Mouse (Mus musculus) kidney, postnatal 25 days (tissue): Measurements from ENCODE around the gene Csrp1.

Source experiments
- DNase-seq, 2 experiments: peaks; one replicate each; pipeline ENCODE4 v3.0.0; 2021; ENCODE audit warnings: mixed read lengths in 2 of 2

Gene Csrp1

DNA sequence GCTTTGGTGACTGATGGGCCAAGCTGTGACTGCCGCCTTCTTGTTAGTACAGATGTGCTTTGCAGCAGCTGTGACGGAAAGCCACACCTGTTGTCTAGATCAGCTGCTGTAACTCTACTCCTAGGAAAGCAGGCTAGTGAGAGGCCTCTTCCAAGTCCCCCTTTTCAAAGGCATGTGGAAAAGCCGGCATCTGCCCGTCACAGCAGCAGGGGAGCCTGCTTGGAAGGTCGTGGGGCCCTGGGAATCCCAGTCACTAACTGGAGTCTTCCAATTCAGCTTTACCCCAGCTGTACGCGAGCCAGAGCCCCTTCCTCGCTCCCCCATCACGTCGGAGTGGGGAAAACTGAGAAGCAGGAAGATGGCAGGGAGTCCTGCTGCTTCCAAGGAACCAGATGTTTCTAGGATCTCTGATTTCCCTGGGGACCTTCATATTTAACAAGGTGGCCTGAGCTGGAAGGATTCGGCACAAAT is 21.4 kb upstream of the Csrp1 start:
- no peak for DNase-seq

DNA sequence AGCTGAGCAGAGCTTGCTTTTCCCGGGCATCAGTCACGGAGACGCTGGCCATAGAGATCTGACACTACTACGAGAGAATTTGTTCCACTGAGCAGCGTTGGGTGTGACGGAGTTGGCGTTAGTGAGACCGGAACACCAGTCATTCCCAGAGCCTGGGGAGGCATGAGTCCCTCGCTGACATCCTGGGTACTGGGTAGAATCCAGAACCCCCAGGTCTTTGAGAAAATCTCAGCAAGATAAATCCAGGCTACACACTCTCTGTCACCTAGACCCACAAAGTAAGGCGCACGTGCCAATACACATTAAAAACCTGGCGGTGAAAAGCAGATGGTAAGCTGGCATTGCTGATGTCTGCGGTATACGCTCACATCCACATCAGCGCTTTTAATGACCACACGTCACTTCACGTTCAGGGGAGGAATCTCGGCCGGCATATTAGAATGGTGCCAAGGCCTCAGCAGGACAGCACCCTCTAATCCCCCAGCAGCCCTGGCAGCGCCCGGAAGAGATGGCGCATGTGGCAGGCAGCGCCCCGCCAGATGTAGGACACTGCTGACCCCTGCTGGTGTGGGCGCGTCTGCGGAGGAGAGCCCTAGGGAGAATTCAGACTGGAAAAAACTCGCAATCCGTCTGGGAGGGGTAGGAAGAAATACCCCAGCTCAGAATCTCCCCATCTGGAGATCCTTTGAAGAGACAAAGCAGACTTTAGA is 20.7 kb upstream of the Csrp1 start:
- DNase-seq = peak; percentile 79 to 83

DNA sequence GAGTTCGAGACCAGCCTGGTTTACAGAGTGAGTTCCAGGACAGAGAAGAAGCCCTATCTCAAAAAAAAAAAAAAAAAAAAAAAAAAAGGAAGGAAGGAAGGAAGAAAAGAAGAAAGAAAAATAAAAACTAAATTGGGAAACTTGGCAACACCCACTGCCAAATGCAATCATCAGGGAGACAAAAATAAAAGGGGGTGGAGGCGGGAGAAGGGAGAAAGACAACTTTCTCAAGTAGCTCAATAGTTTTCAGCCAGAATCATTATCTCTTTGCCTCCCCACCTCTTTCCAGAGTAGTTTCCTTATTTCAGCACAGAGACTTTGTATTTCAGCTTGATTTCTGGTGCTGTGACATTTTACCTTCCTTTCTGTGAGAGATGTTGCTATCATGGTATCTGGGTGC is 20.0 kb upstream of the Csrp1 start:
- no peak for DNase-seq

DNA sequence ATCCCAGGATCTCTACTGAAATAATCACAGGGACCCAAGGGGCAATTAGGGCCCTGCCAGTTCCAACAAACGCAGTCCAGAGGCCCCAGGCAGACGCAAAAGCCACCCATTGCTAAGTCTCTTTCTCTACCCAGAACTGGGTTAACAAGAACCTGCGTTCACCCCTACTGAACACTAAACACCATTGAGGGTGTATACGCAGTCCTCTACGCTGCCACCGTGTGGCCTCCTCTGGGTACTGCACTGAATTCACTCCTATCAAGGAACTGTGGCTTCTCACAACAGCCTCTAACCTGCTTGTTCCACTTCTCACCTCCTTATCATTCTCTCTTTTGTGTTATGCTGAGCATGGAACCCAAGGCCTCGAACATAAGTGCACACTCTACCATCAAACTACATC is 19.3 kb upstream of the Csrp1 start:
- DNase-seq = peak; percentile 81 to 90

DNA sequence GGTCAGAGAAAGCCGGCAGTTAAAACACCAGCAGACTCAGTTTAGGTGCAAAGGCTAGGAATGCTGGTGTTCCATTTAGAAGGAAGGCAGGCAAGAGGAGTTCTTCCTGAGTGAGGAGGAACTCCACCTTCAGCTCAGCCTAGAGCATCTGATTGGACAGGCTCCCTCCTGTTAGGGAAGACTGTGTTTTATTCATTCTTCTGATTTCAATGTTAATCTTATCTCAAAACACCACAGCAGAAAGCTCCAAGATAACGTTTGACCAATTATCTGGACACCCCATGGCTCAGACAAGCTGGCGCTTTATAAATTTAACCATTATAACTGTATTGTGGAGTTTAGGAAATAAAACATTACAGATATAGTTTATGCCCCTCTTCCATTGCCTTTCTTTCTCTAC is 18.5 kb upstream of the Csrp1 start:
- DNase-seq = no peak

DNA sequence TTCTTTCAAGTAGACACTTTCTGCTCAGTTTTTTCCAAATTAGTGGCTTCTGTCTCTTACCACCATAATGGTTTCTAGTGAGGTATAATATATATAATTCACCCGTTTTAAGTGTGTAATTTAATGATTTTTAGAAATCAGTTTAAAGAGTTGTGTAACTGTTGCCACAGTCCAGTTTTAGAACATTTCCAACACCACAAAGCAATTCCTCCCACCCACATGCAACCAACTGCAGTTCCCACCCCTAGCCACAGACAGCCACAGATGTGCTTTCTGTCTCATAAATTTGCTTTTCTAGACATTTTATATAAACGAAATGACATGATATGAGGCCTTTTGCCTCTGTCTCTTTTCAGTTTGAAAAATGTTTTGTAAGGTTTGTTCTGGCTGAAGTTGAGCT is 17.1 kb upstream of the Csrp1 start:
- DNase-seq = no peak

DNA sequence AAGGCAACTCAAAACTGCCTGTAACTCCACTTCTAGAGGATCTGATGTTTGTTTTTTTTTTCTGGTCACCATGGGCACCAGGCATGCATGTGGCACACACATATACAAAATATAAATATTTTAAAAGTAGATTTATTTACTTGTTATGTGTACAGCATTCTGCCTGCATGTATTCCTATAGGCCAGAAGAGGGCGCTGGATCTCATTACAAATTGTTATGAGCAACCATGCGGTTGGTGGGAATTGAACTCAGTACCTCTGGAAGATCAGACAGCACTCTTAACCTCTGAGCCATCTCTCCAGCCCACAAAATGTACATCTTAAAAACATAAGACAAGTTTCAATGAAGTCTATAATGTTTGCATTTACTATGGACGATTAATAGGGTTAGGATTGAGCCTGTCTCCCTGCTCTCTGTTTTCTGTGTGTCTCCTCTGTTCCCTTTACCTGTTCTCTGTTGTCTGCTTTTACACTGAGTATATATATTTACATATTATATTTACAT is 15.5 kb upstream of the Csrp1 start:
- DNase-seq = no peak

DNA sequence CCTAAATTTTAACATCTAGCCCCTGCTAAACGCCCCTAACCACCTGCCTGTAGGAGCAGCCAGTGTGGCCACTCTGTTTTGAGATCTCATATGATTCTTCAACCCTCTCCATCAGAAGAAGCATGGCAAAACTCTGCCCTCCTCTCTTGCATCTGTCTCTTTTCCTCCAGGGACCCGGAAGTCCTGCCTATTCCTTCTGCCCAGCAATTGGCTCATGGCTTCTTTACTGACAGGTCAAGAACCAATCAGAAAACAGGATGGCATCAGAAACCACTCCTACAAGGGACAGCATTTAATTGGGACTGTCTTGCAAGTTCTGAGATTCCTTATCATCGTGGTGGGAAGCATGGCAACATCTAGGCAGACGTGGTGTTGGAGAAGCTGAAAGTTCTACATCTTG is 11.5 kb upstream of the Csrp1 start:
- DNase-seq = no peak

DNA sequence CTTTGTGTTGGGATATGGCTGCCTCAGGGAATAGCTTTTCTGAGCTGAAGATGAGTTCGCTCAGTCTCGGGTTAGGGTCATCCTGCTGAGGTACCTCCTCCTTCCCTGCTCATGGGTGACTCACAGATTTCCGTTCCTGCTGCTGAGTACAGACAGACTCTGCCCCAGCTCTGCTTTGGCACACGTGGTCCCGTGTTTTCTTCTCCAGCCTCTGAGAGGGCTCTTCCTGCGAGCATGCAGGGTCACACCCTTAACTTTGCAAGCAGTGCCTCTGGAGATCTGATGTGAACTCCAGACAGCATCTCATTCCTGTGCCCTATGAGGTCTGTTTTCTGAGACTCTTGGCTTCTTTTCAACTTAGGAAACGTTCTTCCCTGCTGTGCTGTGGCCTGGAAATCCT is 8.7 kb upstream of the Csrp1 start:
- DNase-seq = peak in 1 of 2 experiments; percentile 61

DNA sequence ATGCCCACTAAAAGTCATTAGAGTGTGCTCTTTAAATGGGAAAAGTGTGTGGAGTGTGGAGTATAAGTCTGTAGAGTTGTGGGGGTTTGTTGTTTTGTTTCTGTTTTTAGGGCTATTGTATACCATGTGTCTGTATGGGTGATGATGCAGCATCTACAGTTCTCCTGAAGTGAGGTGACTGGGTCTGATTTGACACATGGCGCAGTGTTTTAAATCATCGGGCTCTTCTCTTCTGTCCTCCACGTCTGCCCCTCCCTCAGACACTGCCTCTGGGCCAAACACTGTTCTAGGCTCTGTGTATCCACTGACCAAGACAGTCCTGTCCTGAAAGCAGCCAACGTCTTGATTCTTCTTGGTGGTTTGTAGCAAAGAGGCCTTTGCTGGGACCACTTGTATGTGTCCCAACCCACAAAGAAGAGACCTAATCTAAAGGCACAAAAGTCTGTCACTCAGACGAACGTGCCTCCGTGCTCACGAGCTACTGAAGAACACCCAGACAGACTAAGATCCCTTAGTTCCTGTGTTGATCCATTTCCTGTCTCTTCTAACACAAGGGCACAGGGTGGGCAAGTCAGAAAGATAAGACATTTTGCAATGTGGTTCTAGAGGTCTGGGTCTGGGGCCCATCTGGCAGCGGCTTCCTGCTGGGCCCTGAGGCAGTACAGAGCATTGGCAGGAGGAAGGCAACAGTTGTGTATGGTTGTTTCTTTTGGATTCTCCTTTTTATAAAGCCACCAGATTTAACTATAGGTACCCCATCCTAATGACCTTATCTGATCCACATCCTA is 5.6 kb upstream of the Csrp1 start:
- DNase-seq = no peak

DNA sequence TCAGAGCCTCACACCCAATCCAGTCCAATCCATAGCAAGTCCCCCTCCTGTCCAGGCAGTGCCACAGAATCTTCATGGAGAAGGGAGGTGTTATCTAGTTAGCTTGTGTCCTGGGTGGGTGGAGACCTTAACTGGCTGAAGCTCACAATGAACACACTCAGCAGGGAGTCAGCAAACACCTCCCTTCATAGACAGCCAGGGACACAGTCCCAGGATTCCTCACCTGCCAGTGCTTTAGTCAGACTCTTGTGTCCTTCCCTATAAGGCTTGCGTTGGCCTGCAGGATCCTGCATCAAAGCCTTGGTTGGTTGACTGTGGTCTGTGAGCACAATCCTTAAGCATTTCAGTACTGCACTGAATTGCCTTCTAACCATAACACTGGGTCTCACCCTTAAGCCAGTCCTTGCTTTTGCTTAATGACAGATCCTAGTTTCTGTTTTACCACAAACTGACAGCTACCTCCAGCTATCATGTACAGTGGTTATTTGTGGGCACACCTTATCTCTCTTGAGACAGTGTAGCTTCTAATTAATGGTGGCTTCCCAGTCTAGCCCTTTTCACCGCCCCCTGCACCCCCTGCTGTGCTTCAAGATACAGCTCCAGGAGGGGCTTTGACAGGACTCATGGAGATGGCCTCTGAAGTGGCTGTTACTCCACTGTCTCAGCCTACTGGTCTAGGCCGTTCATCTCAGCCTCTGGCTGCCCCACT is 4.8 kb upstream of the Csrp1 start:
- no peak for DNase-seq

DNA sequence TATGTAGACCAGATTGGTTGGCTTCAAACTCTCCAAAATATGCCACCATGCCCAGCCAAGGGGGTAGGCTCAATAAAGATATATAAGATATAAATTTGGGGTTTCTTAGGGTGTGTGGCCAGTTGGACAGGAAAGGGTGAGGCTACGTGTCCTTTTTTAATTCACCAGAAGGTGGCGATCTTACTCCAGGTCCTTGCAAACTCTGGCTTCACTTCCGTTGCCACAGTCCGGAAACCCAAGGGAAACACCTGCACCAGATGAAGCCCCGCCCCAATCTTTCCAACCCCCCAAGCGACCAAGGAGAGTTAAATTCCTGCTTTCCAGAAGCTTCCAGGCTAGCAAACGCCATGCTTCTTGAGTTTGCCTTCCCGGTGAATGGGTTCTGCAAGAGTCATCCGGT is 375 bp upstream of the Csrp1 start:
- DNase-seq = peak; percentile 75 to 83

DNA sequence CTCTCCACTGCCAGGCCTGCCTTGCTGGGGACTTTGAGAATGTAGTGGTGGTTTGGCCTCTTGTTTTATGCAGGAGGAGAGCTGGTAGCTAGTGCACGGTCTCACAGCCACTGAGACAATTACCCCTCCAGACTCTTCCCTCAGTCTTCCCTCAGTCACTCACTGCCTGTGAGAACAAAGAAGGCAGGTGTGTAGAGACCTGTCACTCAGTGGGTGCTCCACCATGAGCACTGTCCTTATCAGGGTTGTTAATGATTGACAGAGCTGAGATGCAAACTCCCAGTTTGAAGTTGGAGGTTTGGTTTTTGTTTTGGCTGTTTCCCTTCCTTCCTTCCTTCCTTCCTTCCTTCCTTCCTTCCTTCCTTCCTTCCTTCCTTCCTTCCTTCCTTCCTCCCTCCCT is 3.2 kb downstream of the Csrp1 start:
- DNase-seq = no peak

DNA sequence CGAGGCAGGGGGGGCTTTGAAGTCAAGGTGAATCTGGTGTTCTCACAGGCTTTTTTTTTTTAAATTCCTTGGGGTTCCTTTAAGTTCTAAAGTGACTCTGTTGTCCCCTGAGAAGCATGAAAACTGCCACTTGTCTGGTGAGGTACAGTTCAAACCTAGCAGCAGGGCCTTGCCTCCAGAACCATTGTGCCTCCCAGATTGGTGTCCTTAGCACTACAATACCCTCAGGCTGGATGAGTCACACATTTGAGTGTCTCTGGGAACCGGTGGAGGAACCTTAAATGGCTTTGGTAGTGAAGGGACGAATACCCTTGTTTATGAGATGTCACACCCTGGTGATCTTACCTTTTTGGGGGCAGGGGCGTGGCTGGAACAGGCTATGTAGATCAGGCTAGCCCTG is 4.3 kb downstream of the Csrp1 start:
- DNase-seq = no peak

DNA sequence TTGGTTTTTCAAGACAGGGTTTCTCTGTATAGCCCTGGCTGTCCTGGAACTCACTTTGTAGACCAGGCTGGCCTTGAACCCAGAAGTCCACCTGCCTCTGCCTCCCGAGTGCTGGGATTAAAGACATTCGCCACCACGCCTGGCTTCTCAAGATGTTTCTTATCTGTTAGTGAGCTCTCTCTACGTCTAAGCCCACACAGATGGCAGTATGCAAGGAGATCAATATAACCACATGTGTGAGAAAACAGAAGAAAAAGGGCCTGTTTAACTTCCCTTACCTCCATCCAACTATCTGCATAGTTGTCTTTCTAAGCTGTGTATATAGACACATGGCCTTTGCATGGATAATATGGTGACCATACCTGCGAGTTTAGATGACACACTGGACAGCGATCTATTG is 5.5 kb downstream of the Csrp1 start:
- no peak for DNase-seq

DNA sequence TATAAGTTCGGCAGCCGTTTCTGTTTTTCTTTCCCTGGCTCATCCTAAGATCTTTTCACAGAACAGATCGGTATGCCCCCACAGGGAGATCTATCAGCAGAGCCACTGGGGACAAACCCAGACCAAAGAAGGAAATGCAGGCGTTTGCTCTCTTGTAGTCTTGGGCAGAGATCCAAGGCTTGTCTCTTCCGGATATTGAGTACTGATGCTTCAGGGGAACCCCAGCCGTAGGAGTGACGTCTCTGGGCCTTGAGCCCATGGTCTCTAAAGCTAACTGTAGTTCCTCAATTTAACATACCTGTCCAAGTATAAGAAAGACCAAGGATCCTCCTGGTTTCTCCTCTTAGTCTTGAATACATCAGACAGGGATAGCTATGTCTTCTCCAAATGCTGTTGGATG is 6.1 kb downstream of the Csrp1 start:
- DNase-seq = peak; percentile 64 to 69

DNA sequence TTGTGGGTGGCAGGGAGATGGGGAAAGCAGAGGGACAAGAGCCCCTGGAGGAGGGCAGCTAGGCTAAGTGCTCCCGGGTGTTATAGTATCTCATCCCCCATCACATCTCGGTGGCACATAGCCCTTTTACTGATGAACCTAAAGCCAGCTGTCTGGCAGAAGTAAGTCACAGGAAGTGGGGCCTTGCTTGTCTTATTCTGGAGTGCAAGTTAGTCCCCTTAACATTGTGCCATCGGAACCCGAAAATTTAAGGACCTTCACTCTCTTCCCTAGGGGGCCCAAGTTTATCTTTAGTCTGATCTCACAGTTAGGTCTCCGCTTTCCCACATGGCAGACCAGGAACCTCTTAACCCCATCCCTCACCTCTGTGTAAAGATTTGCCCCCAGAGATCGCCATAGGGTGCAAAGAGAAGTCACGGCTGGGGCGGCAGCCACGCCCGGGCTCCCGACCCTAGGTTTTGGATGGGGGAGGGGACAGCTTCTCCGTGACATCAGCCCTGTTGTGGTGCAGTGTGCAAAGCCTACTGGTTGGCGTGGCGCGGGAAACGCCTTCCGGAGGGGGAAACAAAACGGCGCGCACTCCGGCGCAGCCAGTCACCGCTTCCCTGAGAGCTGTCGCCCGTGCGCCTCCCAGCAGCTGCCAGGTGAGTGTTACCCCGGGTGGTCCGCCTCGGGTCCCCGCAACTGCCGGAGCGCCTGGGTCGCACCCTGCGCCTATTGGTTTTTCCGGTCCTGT is 8.9 kb downstream of the Csrp1 start:
- peak; percentile 88 to 93 for DNase-seq

DNA sequence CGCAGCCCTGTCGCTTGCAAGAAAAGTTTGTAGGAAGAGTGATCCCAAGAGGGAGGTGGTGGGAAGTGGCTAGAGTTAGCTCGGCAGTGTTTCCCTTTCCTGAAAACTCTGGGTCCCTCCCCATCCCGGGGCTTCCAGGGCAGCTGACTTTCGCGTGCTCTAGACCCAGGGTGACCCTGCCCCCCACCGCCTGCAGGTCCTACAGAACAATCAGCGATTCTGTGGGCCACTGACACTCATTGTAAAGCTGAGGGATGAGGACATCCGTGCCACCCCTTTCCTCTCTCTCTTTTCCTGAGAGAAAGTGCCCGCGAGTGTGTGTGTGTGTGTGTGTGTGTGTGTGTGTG is 9.5 kb downstream of the Csrp1 start:
- DNase-seq = peak; percentile 51 to 75

DNA sequence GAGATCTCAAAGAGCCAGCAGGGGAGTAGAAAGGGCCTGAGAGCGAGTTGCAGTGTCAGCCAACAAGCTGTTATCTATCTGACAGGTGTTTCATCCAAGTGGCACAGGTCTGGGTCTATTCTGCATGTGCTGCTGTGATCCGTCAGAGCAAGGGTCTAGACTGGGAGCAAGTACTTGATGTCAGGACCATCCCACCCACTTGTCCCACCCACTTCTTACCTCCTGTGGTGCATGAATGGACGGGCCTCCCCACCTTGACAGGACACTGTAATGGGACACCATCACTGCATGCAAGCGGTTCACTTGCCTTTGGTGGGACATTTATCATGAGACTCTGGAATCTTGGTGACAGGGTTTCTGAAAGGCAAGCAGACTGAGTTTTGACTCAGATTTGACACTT is 10.0 kb downstream of the Csrp1 start:
- DNase-seq = no peak

DNA sequence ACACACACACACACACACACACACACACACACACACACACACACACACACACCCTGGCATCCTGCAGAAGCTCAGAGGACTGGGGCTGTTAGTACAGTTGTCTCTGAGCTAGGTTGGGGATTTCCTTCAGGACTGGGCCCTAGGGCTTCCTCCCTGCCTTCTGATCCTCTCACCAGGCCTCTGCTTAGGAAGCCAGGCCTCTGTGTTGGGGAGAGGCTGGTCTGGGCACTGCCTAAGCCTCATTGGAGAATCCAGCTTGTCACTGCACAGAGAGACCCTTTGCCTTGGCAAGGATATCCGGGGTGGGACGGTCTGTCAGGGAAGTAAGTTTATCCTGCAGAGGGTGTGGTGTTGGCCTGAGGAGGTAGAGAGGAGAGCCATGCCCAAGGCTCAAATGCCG is 10.4 kb downstream of the Csrp1 start:
- DNase-seq = no peak

DNA sequence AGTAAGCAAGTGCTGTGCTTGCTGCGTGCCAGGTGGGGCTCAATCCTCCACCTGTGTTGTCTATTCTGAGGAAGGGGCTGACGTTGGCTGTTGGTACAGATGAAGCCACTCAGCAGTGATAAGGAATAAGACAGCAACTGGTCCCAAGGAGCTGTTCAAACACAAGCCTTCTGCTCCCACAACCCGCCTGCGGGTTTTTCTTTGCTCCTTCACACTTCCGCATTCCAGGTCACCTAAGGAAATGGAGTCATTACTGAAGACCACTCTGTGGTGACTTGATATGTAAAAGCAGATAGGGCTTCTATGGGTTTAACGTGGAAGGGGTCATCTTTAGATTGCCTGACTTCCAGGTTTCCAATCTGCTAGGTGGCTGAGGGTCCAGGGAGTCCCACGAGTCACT is 11.5 kb downstream of the Csrp1 start:
- DNase-seq = no peak

DNA sequence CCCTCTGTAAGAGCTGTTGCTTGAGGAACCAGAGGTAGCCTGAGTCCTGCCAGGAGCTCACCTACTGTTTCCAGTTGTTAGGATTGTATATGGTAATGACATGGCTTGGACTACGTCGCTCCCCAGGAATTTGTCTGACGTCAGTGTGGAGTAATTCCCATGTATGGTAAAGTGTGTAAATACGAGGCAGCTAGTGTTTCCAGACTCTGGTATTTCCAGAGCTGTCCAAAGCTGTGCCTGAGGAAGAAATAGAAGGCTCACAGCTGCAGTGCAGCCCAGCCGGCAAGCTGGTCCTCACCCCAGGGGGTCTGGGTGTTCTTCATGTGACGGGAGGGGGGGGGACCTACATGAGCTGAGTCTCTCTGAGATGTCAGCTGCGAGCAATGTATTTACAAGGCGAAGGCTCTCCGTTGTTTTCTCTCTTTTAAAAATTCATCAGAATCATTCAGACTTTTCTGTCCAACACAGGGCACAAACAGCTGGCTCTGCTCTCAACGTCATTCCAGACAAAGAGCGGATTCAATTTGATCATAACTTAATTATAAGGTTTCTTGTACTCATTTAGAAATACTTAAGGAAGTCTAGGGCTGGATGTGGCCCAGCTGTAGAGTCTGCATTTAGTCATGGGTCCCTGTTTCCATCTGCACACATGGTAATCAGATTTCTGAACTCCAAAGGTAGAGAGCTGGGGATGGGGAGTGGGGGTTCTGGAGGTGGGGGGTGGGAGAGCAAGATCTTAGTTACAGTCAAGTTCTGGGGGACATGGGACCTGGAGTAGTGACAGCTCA is 12.2 kb downstream of the Csrp1 start:
- peak; percentile 20 to 56 for DNase-seq
